Mouse (Mus musculus): ENCODE measurements around the gene Gm10134.
A peak's percentile ranks its signal among the peaks of the same experiment; 100 is the strongest.
"Not testable (repeated sequence)": the region's sequence is repeated elsewhere in the genome, so short reads cannot be mapped to it uniquely, and the experiment has no call there.

The Gm10134 gene

DNA sequence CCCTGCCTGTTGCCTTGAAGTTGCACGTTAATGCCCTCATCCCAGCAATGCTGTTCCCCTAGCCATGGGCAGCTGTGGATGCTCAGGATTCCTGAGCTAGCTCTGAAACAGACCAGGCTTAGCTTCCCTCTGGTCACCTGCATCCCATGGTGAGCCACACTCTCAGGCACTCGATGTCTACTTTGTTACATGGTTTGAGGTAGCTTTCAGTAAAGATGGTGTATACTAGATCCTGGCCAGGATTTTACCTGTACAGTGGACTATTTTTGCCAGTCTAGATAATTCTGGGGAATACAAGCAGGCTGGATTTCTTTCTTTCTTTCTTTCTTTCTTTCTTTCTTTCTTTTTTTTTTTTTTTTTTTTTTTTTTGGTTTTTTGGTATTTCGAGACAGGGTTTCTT, at the start of gene Gm10134:
Gm10134 (plus strand) TSS at position 301 of the 400 bp plus-strand sequence.
- no peak for DNase-seq

DNA sequence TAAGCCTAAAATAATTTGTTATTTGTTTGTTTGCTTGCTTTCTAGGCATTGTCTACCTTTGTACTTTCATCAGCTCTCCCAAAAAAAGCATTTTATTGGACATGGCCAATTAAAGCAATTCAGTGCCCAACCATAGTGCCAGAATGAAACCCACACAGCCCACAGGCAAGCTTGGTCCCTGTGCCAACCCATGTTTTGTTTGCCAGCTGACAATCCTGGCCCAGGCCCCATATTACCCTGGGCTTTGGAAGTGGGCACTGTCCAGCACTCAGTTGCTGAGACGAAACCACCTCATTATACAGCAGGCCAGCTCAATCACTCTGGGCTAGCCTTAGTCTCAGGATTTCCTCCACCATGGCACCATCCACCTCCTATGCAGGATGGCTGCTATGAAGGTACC, 49.3 kb upstream of the Gm10134 start:
- DNase-seq = no peak

DNA sequence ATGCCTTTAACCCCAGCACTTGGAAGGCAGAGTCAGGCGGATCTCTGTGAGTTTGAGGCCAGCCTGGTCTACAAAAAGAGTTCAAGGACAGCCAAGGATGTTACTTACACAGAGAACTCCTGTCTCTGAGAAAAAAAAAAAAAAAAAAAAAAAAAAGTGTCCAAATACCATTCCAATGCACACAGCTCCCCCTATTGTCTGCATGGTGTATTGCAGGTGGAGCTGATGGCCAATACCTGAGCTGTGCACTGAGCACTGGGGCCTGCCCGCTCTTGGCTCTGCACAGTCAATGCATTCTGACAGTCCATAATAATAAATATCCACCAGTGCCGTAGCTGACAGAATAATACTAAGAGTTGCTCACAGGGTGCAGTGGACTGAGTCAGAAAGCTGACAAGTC, 42.0 kb upstream of the Gm10134 start:
- peak in 1 of 2 experiments; percentile 42 for DNase-seq

DNA sequence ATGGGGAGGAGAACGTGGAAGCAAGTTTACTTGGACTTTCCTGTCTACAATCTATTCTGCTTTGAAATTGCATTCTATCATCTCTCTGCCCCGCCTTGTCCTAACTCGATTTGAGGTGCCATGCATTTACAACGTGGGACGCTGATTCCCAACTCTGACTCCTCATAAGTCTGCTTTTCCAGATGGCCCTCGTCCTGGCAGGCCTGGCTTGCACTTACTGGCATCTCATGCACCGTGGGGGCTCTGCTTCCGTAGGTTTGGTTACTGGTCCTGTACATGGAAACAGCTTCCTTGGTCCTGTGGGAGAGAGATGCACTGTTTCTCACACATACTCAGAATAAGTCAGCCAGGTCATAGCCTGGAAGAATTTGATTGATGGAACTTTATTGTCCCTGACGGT, 41.0 kb upstream of the Gm10134 start:
- DNase-seq = no peak

DNA sequence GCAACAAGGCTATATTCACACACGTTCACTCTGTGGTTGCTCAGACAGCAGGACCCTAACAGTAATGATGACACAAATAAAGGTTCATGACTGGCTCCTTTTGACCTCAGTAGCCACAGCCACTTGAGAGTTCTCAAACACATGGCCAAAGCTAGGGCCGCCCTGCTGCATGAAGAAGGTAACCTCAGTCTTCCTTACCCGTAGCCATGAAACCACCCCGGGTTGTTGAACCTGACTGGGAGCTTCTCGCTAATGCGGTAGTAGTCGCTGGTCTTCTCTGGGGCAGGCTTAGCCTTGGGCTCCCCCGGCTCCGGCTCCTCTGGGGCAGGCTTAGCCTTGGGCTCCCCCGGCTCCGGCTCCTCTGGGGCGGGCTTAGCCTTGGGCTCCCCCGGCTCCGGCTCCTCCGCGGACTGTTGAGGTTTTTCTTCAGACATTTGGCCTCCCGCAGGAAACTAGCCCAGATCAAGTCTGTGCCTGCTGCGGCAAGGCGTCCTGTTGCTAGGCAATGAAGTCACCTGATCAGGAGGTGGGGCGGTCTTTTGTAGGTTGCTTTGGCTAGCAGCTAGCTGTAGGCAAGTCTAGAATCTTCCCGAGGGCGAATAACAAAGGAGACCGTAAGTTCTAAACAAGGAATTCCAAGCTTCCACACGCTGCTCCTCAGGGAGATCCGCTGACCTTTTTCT, 39.9 kb upstream of the Gm10134 start, which contains the start of gene 1700007K13Rik:
1700007K13Rik (minus strand) TSS at position 497 of the 683 bp plus-strand sequence.
- peak; percentile 34 to 42 for DNase-seq

DNA sequence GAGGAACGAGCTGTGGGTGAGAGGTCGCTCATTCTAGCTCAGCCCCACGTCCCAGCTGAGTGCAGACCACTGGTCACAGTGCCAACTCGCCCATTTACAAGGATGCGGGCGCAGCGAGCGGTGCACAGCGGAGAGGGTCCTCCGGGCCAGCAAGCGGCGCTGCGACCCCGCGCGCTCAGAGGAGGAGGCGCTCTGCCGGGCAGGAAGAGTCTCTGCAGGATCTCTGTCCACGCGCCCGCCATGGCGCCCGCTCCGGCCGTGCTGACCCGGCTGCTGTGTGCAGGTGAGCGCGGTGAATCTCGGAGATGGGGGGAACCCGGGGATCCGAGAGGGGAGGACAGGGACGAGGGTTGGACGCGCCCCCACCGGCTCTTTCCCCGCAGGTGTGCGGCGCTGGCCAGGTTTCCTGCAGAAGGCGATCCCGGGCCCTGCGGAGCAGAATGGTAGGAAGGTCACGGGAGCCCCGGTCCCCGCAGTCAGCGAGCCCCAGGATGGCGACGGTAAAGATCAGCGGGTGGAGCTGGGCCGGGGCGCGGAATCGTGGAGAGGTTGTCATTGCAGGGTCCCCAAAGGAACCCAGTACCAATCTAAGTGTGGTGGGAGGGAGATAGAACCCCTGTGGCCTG, 37.9 kb upstream of the Gm10134 start, which contains the start of gene Mrps2:
Mrps2 (plus strand) TSS at position 207 of the 626 bp plus-strand sequence.
- peak; percentile 63 to 66 for DNase-seq

DNA sequence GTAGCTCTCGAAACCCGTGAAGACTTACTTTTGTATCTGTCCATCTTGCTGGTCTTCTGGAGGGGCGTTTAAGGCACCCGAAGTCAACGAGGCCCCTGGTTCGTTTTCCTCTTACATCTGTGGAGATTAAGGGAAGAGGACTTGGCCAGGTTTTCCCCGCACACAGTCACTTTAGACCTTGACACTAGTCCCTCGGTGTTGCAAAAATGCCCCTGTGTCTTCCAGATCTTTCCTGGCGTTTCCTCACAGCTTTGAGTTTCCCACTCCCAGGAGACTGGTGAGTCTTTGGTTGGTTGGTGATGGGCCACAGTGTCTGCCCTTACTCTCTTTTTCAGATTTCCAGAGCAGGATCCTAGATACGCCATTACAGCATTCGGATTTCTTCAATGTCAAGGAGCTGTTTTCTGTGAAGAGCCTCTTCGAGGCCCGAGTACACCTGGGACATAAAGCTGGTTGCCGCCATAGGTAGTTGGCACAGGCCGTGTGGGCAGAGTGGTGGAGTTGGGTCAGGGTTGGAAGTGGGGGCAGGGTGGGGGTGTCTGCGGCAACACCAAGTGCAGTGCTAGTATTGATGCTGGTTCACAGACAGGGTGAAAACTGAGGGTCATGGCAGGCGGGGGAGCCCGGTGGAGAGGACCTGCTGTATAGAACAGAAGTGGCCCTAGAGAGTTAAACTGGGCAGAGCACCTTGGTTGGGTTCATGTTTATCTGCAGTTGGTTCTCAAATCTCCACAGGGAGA, 37.2 kb upstream of the Gm10134 start:
- DNase-seq = no peak

DNA sequence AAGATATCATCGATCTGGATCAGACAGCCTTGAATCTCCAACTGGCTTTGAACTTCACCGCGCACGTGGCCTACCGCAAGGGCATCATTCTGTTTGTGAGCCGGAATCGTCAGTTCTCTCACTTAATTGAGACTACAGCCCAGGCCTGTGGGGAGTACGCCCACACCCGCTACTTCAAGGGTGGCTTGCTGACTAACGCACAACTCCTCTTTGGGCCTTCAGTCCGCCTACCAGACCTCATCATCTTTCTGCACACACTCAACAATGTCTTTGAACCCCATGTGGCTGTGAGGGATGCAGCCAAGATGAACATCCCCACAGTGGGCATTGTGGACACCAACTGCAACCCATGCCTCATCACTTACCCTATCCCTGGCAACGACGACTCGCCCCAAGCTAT, 36.4 kb upstream of the Gm10134 start:
- DNase-seq = no peak

DNA sequence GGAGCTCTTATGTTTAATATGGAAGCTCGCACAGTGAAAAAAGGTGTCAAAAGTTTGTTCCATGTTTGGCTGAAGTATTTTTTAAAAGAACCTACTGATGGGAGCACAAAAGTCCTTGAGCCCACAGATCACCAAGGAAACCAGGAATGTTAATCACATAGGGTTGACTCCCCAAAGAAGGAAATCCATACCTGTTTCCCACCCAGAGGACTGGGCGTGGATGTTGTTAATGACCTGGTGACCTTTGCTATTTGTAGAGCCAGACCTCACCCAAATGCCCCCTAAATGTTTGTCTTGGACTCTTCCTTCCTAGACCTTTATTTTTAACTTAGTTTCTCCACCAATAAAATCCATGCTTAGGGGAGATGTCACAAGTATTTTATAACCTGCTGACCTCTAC, 35.3 kb upstream of the Gm10134 start:
- DNase-seq = no peak

DNA sequence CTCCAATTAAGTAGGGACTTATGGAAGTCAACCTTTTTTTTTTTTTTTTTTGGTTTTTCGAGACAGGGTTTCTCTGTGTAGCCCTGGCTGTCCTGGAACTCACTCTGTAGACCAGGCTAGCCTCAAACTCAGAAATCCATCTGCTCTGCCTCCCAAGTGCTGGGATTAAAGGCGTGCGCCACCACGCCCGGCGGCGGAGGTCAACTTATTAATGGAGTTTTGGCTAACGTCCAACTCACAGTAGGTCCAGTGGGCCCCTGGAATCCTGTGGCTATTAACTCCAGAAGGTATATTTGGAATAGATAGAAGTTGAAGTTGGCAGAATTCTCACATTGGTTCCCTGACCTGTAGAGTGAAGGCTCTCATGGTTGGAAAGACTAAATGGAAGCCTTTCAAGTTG, 33.9 kb upstream of the Gm10134 start:
- DNase-seq = not testable (repeated sequence)

DNA sequence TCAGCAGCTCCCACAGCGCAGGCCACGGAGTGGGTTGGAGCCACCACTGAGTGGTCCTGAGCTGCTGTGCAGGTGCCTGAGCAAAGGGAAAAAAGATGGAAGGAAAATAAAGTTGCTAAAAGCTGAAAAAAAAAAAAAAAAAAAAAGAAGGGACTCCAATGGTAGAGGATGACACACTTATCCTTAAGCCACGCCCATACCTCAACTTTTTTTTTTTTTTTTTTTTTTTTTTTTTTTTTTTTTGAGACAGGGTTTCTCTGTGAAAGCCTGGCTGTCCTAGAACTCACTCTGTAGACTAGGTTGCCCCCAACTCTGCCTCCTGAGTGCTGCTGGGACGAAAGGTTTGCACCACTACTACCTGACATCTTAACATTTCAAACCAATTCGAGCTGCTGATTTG, 27.9 kb upstream of the Gm10134 start:
- DNase-seq = not testable (repeated sequence)

DNA sequence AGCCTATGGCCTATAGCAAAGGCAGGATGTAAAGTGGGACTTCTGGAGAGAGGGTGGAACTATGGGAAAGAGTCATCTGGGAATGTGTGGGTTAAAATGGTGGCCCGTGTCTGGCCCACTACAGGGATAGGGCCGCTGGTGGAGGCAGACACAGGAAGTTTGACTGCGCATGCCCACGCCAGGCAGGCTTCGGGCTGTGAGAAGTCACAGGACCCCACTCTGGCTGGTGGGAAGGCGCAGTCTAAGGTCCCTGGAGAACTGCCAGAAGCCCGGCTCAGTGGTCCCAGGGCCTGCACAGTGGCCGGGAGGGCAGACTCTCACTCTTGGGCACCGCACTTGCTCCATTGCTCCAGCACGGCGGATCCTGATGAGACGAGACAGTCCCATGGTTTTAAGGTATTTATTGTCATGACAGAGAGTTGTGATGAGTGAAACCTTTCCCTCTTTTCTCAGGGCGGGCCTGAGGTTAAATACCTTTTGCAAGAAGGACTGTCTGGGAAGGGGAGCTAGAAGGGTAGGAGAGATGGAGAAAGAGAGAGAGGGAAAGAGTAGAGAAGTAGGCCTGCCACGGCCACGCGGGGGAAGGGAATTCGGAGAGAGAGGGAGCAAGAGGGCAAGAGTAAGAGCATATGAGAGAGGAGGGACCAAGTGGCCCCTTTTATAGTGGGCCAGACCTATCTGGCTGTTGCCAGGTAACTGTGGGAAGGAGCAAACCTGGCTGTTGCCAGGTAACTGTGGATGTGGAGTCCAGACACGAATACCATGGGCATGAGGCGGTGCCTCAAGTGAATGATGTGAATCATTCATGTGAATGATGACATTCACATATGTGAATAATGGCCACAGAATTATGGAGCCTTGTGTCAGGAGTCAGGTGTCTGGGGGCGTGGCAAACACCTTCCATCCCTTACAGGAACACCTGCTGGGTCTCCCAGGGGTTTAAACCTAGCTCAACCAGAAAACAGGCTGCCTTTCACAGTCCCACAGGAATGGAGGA, 26.4 kb upstream of the Gm10134 start:
- DNase-seq = no peak

DNA sequence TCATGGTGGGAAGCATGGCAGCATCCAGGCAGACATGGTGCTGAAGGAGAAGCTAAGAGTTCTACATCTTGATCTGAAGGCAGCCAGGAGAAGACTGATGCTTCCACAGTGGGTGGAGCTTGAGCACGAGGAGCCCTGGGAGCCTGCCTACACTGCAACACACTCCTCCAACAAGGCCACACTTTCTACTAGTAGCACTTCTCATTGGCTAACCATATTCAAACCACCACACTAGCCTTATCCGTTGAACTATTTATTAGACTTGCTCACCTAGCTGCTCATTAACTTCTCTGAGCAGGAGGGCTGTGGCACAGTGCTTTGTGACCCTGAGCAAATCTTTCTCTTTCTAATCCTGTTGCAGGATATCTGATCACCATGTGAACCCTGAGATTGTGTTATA, 22.0 kb upstream of the Gm10134 start:
- DNase-seq = no peak

DNA sequence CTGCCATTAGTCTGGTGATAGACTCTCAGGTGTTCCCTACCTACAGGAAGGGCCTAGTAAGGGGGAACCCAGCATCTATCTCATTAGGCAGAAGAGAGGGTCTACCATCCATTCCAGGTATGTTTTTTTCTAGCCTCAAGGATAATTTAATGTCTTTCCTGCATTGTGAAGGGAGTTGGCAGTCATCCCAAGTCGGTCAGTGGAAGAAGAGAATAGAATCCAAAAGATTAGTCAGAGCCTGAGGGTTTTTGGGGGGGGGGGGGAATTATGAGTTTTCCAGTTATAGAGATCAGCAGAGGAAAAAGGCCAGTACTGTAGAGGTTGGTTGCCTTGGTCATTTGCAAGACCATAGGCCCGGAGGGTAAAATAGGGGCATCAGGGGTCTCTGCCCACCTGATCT, 11.4 kb upstream of the Gm10134 start:
- DNase-seq = no peak

DNA sequence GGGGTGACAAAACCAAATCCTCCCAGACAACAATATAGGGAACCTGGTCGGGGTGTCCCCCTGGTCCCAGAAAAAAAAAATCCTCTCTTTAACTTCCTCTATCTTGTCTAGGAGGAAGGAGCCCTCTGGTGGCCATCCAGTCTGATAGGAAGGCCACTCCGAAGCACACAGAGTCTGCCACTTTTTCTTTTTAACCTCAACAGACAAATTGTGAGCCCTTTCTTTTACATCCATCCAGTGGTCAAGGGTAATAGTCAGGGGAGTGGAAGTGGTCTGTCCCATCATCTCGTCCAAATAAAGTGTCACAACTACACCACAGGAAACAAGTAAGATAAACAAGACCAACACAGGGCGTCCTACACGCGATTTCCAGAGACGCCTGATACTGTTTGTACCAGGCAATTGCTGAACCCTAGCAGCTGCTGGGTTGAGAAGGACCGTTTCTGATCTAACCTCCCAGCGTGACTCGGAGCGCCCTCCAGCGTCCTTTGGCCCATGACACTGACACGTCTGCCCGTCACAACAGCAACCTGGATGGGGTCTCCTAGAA, 10.6 kb upstream of the Gm10134 start:
- no peak for DNase-seq

DNA sequence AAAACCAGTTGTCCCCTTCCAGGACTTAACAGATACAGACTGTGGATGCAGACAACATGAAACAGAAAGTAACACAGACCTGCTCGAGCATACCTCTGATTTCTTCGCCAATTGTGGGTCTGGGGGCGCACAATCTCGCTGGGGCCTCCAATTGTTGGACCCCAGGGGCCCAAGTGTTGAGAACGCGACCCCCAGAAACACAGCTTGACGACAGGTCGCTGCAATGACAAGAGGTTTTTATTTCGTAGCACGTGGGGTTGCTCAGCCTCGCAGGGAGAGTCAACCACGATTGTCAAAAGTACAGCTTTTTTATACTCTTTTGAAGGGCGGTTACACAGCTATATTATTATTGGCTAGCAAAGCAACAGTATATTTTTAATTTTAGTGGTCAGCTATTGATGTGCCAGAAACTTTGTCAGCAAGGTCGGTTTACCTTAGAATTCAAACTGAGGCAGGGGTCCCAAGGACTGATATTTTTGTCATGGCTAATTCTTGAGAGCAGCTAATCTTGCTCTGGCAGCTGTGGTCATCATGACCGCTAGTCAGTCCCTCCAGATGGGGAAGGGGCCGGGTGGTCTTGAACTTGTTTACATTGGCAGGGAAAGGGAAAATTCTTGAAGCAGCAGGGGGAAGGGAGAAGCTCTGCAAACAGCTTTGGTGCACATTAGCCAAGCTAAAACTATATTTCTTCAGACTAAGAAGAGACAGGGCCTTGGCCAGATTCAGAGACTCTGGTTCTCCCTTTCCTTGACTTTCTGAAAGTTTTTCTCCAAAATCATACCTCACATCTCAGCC, 9.9 kb upstream of the Gm10134 start:
- DNase-seq = no peak

DNA sequence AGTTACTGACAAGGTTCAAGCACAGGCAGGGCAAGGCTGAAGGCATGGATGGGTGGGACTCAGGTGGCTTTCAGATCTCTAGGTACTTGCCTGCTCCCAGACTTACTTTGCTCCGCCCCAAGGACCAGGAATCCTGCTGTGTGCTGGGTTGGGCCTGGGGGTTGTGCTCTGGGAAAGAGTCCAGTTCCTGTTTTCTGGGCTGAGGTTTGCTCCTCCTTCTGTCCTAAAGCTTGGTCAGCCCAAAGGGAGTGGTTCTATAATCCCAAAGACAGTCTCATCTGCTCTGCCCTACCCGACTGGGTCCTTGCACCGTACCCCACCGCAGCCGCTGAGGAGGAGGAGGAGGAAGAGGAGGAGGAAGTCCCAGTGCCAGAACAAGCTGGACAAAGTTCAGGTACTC, 9.2 kb upstream of the Gm10134 start, which contains the start of gene Gbgt1:
Gbgt1 (plus strand) TSS at position 221 of the 400 bp plus-strand sequence.
- DNase-seq = no peak

DNA sequence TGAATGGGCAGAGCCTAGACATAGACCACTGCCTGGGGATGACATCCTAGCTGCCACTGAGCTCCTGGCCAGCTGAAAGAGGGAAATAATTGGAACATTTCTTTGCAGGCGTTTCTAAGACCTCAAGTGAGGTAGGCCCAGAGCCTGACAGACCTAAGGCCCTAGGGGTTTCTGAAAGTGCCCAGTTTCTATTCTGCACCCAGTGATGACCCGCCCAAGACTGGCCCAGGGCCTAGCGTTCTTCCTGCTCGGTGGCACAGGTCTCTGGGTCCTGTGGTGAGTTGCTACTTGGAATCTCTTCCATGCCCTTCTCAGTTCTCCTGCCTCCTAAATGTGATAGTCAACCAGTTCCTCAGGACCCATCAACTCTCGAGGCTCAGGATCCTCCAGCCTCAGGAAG, 8.3 kb upstream of the Gm10134 start:
- no peak for DNase-seq

DNA sequence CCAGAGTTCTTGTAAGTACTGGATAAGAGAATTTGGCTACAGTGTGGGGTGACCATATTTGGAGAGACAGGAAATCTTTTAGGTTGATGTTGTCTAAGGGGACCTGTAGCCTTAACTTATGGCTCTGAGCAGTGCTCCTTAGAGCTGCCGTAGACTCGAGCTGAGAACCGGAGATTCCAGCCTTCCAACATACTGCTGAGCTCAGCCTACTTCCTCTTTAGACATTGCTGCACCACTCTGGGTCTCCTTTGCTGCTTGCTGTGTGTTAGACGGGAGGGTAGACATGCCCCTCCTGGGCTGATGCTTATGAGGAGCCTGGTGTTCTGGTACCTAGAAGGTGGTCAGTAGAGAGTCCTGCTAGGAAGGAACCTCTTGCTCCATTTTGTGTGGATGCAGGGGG, 7.5 kb upstream of the Gm10134 start:
- no peak for DNase-seq

DNA sequence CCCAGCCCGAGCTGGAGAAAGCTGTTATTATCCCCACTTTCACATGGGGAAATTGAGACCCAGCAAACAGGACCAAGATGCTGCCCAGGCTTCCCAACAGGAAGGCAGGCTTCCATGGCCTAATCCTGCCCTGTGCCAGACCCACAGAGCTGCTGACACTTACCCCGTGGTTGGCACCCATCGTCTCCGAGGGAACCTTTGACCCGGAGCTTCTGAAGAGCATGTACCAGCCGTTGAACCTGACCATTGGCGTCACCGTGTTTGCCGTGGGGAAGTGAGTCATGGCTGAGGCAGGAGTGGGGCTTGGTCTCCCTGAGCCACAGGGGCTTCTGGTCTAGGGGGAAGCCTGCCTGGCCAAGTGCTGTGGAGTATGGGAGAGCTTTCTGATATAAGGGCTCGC, 2.9 kb upstream of the Gm10134 start:
- DNase-seq = no peak

DNA sequence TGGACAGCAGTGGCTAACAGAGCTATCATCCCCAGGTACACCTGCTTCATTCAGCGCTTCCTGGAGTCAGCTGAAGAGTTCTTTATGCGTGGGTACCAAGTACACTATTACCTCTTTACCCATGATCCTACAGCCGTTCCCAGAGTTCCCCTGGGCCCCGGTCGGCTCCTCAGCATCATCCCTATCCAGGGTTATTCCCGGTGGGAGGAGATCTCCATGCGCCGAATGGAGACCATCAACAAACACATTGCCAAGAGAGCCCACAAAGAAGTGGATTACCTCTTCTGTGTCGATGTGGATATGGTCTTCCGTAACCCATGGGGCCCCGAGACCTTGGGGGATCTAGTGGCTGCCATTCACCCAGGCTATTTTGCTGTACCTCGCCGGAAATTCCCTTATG, 1.2 kb upstream of the Gm10134 start:
- no peak for DNase-seq

All from thymus, adult 18-20 months (tissue).